Mouse (Mus musculus): ENCODE measurements around the gene Zdhhc1. TPM values are rescaled to one million over a fixed set of nuclear protein-coding genes. Genes with fewer than 3 reads are reported as not detected.

Gene Zdhhc1
- total and polyA plus RNA-seq, 3 experiments = 13.0 to 40.5 (median 13.3) TPM

GRCm38 (mm10) chr8:105469041-105469695, 27.5 kb downstream of the Zdhhc1 start:
- peaks cover 22% of the 10 kb centered on the region for H3K4me1 ChIP-seq (ENCODE audit: control insufficient read depth, insufficient read depth, low read length)
- H3K79me2 ChIP-seq (replicated peaks; ENCODE audit: control insufficient read depth, insufficient read depth, low read length) = no peaks in the 10 kb centered on the region
- WGBS = 36% methylated on average over 6 of the region's 6 CpGs
- H3K4me3 ChIP-seq = 0 out of 2 replicates have a peak overlapping the region, but pooled peaks have one; percentile 53
- H3K36me3 ChIP-seq (ENCODE audit: control insufficient read depth, insufficient read depth, low read length) = no peaks in the 10 kb centered on the region
- intact Hi-C loops (cut with DNase I) = no loop called here
- peak overlapping the region; percentile 58 for H3K27ac ChIP-seq
- no peak overlapping the region for H3K9ac ChIP-seq (ENCODE audit: low read depth, low read length)
- DNase-seq = peak; percentile 66 to 82
- no peaks in the 10 kb centered on the region for H3K27me3 ChIP-seq (ENCODE audit: control insufficient read depth, insufficient read depth, low read length)
- no peak for TF ChIP-seq POLR2A (IDR thresholded peaks at IDR 0.05; ENCODE audit: insufficient read depth, low read depth, low read length)

GRCm38 (mm10) chr8:105468002-105468720, 28.5 kb downstream of the Zdhhc1 start:
- H3K27me3 ChIP-seq (ENCODE audit: control insufficient read depth, insufficient read depth, low read length) = no peaks in the 10 kb centered on the region
- no peaks in the 10 kb centered on the region for H3K36me3 ChIP-seq (ENCODE audit: control insufficient read depth, insufficient read depth, low read length)
- H3K79me2 ChIP-seq (replicated peaks; ENCODE audit: control insufficient read depth, insufficient read depth, low read length) = no peaks in the 10 kb centered on the region
- DNase-seq = no peak
- 84% methylated on average over 27 of the region's 27 CpGs for WGBS
- H3K9ac ChIP-seq (ENCODE audit: low read depth, low read length) = no peak overlapping the region
- H3K4me1 ChIP-seq (ENCODE audit: control insufficient read depth, insufficient read depth, low read length) = peaks cover 19% of the 10 kb centered on the region
- no peak overlapping the region for H3K4me3 ChIP-seq
- intact Hi-C loops (cut with DNase I) = no loop called here
- no peak for TF ChIP-seq CTCF (IDR thresholded peaks at IDR 0.05)
- TF ChIP-seq POLR2A (IDR thresholded peaks at IDR 0.05; ENCODE audit: insufficient read depth, low read depth, low read length) = no peak
- TF ChIP-seq EP300 (IDR thresholded peaks at IDR 0.05; ENCODE audit: insufficient read depth, low read depth, low read length) = no peak
- H3K27ac ChIP-seq = no peak overlapping the region; the same call in 1 of the 2 replicates

GRCm38 (mm10) chr8:105467396-105467985, 29.2 kb downstream of the Zdhhc1 start:
- Histone ChIP-seq H3K4me1 (ENCODE audit: control insufficient read depth, insufficient read depth, low read length) (peaks cover 19% of the 10 kb centered on the region), H3K36me3 (ENCODE audit: control insufficient read depth, insufficient read depth, low read length) (no peaks in the 10 kb centered on the region), H3K27ac (peak overlapping the region; percentile 38), H3K79me2 (replicated peaks; ENCODE audit: control insufficient read depth, insufficient read depth, low read length) (no peaks in the 10 kb centered on the region), H3K4me3 (no peak overlapping the region), H3K9ac (ENCODE audit: low read depth, low read length) (no peak overlapping the region), H3K27me3 (ENCODE audit: control insufficient read depth, insufficient read depth, low read length) (no peaks in the 10 kb centered on the region)
- DNase-seq = no peak
- WGBS = 94% methylated on average over 10 of the region's 10 CpGs
- intact Hi-C loops (cut with DNase I) = no loop called here
- TF ChIP-seq EP300 (IDR thresholded peaks at IDR 0.05; ENCODE audit: insufficient read depth, low read depth, low read length) (no peak), POLR2A (IDR thresholded peaks at IDR 0.05; ENCODE audit: insufficient read depth, low read depth, low read length) (no peak), CTCF (IDR thresholded peaks at IDR 0.05) (no peak)

GRCm38 (mm10) chr8:105466700-105467291, 29.9 kb downstream of the Zdhhc1 start:
- Histone ChIP-seq H3K36me3 (ENCODE audit: control insufficient read depth, insufficient read depth, low read length) (no peaks in the 10 kb centered on the region), H3K4me3 (no peak overlapping the region), H3K79me2 (replicated peaks; ENCODE audit: control insufficient read depth, insufficient read depth, low read length) (no peaks in the 10 kb centered on the region), H3K9ac (ENCODE audit: low read depth, low read length) (no peak overlapping the region), H3K27ac (peak overlapping the region; percentile 38), H3K27me3 (ENCODE audit: control insufficient read depth, insufficient read depth, low read length) (no peaks in the 10 kb centered on the region), H3K4me1 (ENCODE audit: control insufficient read depth, insufficient read depth, low read length) (peaks cover 19% of the 10 kb centered on the region)
- peak in 1 of 2 experiments; percentile 39 for DNase-seq
- TF ChIP-seq POLR2A (IDR thresholded peaks at IDR 0.05; ENCODE audit: insufficient read depth, low read depth, low read length) (no peak), CTCF (IDR thresholded peaks at IDR 0.05) (peak; percentile 18), EP300 (IDR thresholded peaks at IDR 0.05; ENCODE audit: insufficient read depth, low read depth, low read length) (no peak)
- intact Hi-C loops (cut with DNase I) = no loop called here
- 50% methylated on average over 7 of the region's 7 CpGs for WGBS

- no peak overlapping the region for H3K9ac ChIP-seq (ENCODE audit: low read depth, low read length)
- no peak overlapping the region for H3K4me3 ChIP-seq
- peak overlapping the region; percentile 38 for H3K27ac ChIP-seq
- no peaks in the 10 kb centered on the region for H3K27me3 ChIP-seq (ENCODE audit: control insufficient read depth, insufficient read depth, low read length)
- 85% methylated on average over 6 of the region's 6 CpGs for WGBS
- no peaks in the 10 kb centered on the region for H3K79me2 ChIP-seq (replicated peaks; ENCODE audit: control insufficient read depth, insufficient read depth, low read length)
- no peaks in the 10 kb centered on the region for H3K36me3 ChIP-seq (ENCODE audit: control insufficient read depth, insufficient read depth, low read length)
- H3K4me1 ChIP-seq (ENCODE audit: control insufficient read depth, insufficient read depth, low read length) = peaks cover 17% of the 10 kb centered on the region
- intact Hi-C loops (cut with DNase I) = no loop called here
- TF ChIP-seq POLR2A (IDR thresholded peaks at IDR 0.05; ENCODE audit: insufficient read depth, low read depth, low read length) (no peak), EP300 (IDR thresholded peaks at IDR 0.05; ENCODE audit: insufficient read depth, low read depth, low read length) (no peak), CTCF (IDR thresholded peaks at IDR 0.05) (no peak)
- no peak for DNase-seq
Observed at GRCm38 (mm10) chr8:105466246-105466645, 30.5 kb downstream of the Zdhhc1 start.
